Mouse (Mus musculus): Measurements from ENCODE around the gene Lars2. TPM values are rescaled to one million over a fixed set of nuclear protein-coding genes. Genes with fewer than 3 reads are reported as not detected.
"Not testable (repeated sequence)": the region's sequence is repeated elsewhere in the genome, so short reads cannot be mapped to it uniquely, and the experiment has no call there.

Gene Lars2
- 705 and 749 TPM in 2 replicates for polyA plus RNA-seq (2016; fragmentation: Nextera tagmentation; extraction: Ambion mirVana)

DNA sequence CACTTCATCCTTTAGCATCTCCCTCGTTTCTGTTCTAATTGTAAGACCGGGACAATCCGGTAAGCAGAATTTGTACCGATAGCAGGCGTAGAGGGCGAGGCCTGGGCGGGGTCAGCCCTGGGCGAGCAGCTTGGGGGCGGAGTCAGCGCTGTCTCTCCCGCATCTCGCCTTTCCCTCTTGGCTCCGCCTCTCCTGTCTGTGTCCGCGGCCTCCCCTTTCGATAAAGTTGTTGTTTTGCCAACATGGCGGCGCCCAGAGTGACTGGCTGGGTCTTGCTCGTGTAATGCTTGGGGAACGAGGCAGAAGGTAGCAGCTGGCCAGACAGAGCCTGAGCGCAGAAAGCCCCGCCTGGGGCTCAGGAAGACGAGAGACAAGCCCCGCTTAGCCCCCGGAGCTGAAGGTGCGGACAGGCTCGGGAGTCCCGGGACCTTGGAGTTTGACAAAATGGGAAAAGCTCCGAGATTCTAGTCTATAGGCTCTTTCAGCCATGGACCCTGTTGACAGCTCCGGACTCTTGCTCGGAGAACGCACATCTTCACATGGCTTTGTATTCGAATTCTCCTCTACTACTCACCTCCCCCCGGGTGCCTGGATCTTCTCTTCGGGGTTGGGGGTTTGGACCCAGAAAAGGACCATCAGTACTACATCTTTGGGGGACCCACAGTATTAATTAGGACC, at the start of gene Lars2:
Lars2 (plus strand) TSS at position 220 of the 678 bp plus-strand sequence.
- Histone ChIP-seq H3K36me3 (replicated peaks) (peaks cover 2% of the 10 kb centered on the region), H3K4me3 (peak within 1 kb of the TSS; percentile 72), H3K9me3 (no peaks in the 10 kb centered on the region), H3K27me3 (replicated peaks; ENCODE audit: low read depth, poor library complexity, severe bottlenecking) (no peaks in the 10 kb centered on the region), H3K27ac (replicated peaks) (peak within 1 kb of the TSS; percentile 86), H3K4me1 (peaks cover 16% of the 10 kb centered on the region)
- under 1% methylated on average over 35 of the region's 35 CpGs for WGBS
- DNase-seq (ENCODE audit: low spot score): peak; percentile 95

GRCm38 (mm10) chr9:123326106-123326505, 40.6 kb upstream of the Lars2 start:
- no peaks in the 10 kb centered on the region for H3K27me3 ChIP-seq (replicated peaks; ENCODE audit: low read depth, poor library complexity, severe bottlenecking)
- H3K4me1 ChIP-seq: no peaks in the 10 kb centered on the region
- no peak overlapping the region for H3K27ac ChIP-seq (replicated peaks)
- no peak for DNase-seq (ENCODE audit: low spot score)
- H3K36me3 ChIP-seq (replicated peaks): no peaks in the 10 kb centered on the region
- no peak overlapping the region for H3K4me3 ChIP-seq
- H3K9me3 ChIP-seq: no peaks in the 10 kb centered on the region

DNA sequence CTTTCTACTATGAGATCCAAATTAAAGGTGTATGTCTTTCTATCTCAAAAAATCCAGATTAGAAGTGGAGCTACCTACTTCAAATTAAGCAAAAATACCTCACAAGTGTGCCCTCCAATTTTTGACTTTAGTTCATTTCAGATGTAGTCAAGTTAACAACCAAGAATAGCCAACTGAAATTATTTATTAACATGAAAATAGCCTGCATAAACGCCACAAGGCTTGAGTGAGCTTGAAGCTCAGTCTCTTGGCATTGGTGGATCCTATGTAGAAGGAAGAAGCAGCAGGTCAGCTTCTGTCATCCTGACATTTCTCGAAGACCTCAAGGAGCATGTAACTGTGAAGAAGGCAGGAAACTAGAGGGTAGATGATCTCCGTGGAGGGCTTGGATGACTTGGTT, 38.4 kb upstream of the Lars2 start:
- DNase-seq (ENCODE audit: low spot score): no peak
- no peaks in the 10 kb centered on the region for H3K36me3 ChIP-seq (replicated peaks)
- no peak overlapping the region for H3K4me3 ChIP-seq
- H3K9me3 ChIP-seq: no peaks in the 10 kb centered on the region
- no peak overlapping the region for H3K27ac ChIP-seq (replicated peaks)
- no peaks in the 10 kb centered on the region for H3K4me1 ChIP-seq
- WGBS: 90% methylated on average over 3 of the region's 3 CpGs
- no peaks in the 10 kb centered on the region for H3K27me3 ChIP-seq (replicated peaks; ENCODE audit: low read depth, poor library complexity, severe bottlenecking)

DNA sequence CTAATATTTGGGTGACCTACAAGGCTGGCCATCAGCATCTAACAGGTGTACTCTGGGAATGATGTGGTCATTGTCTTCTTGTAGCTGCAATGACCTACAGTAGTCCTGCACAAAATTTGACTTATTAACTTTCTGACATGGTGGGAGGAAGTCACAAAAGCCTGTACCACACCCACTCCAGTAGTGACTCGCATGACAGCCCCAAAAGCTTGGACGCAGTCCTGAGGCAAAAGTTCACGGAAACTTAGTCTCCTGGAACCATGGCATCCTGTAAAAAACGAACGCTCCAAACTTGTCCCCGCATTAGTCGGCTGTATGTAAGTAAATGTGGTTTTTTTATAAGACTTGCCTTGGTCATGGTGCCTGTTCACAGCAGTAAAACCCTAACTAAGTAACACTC, 36.9 kb upstream of the Lars2 start:
- WGBS: 93% methylated on average over 7 of the region's 7 CpGs
- Histone ChIP-seq H3K4me1 (no peaks in the 10 kb centered on the region), H3K27me3 (replicated peaks; ENCODE audit: low read depth, poor library complexity, severe bottlenecking) (no peaks in the 10 kb centered on the region), H3K36me3 (replicated peaks) (no peaks in the 10 kb centered on the region), H3K9me3 (no peaks in the 10 kb centered on the region), H3K4me3 (no peak overlapping the region), H3K27ac (replicated peaks) (no peak overlapping the region)
- no peak for DNase-seq (ENCODE audit: low spot score)

GRCm38 (mm10) chr9:123330271-123330670, 36.5 kb upstream of the Lars2 start:
- DNase-seq (ENCODE audit: low spot score); H3K27me3 ChIP-seq (replicated peaks; ENCODE audit: low read depth, poor library complexity, severe bottlenecking); H3K4me1 ChIP-seq; H3K36me3 ChIP-seq (replicated peaks); H3K9me3 ChIP-seq; H3K27ac ChIP-seq (replicated peaks); H3K4me3 ChIP-seq: not testable (repeated sequence)
- 84% methylated on average over 1 of the region's 1 CpGs for WGBS

- Histone ChIP-seq H3K27me3 (replicated peaks; ENCODE audit: low read depth, poor library complexity, severe bottlenecking) (no peaks in the 10 kb centered on the region), H3K4me3 (no peak overlapping the region), H3K4me1 (no peaks in the 10 kb centered on the region), H3K9me3 (no peaks in the 10 kb centered on the region), H3K36me3 (replicated peaks) (no peaks in the 10 kb centered on the region), H3K27ac (replicated peaks) (no peak overlapping the region)
- no peak for DNase-seq (ENCODE audit: low spot score)
- WGBS: 87% methylated on average over 2 of the region's 2 CpGs
Measured at GRCm38 (mm10) chr9:123333479-123333878, 33.2 kb upstream of the Lars2 start.

DNA sequence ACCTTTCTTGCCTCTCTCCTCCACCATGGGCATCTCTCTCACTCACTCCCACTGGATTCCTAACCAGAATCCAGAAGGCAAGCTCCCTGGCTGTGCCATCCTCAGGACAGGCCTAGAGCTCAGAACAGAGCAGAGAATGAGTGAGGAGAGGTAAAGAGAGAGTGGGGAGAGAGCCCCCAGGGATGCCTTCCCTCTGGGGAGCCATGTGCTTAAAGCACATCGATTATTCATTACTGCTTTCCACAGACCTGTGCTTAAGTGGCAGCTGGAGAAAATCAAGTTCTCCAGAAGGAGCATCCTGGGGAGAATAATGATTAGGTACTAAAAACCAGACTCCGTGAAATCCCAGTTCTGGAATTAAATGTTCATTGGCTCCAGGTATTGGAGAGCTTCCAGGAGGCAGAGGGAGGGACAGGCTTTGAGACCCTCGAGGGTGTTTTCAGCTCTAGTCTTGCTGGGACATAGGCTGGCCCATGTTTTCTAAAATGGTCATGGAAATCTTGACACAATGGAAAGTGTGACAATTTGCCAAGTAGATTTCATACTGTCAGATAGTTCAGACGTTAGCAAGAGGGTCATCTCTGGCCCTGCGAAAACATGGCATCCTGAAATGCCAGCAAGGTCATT, 31.6 kb upstream of the Lars2 start:
- H3K27ac ChIP-seq (replicated peaks): no peak overlapping the region
- DNase-seq (ENCODE audit: low spot score): no peak
- H3K4me3 ChIP-seq: no peak overlapping the region
- H3K27me3 ChIP-seq (replicated peaks; ENCODE audit: low read depth, poor library complexity, severe bottlenecking): no peaks in the 10 kb centered on the region
- H3K9me3 ChIP-seq: no peaks in the 10 kb centered on the region
- 68% methylated on average over 5 of the region's 5 CpGs for WGBS
- no peaks in the 10 kb centered on the region for H3K4me1 ChIP-seq
- no peaks in the 10 kb centered on the region for H3K36me3 ChIP-seq (replicated peaks)

DNA sequence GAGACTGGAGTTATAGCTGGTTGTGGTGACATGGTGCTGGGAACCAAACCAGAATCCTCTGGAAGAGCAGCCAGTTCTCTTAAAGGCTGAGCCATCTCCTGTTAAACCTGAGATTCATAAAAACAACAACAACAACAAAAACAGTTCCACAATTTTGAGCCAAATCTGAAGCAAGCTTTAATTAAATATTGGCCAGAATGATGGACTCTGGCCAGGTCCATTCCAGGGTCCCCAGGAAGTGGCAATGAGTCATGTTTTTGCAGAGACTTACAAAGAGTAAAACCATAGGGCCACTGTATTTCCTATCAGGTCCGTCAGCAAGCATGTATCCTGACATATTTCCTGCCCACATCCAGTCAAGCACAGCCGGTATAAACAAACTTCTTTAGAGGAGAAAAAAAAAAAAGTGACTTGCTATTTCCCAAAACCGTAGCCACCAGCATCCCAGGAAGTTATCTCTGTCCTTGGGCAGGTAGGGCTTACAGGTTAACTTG, 27.0 kb upstream of the Lars2 start:
- Histone ChIP-seq H3K27ac (replicated peaks) (no peak overlapping the region), H3K4me1 (no peaks in the 10 kb centered on the region), H3K9me3 (no peaks in the 10 kb centered on the region), H3K27me3 (replicated peaks; ENCODE audit: low read depth, poor library complexity, severe bottlenecking) (no peaks in the 10 kb centered on the region), H3K36me3 (replicated peaks) (no peaks in the 10 kb centered on the region), H3K4me3 (no peak overlapping the region)
- 68% methylated on average over 3 of the region's 3 CpGs for WGBS
- no peak for DNase-seq (ENCODE audit: low spot score)

GRCm38 (mm10) chr9:123341256-123341655, 25.5 kb upstream of the Lars2 start:
- Histone ChIP-seq H3K27ac (replicated peaks) (no peak overlapping the region), H3K27me3 (replicated peaks; ENCODE audit: low read depth, poor library complexity, severe bottlenecking) (no peaks in the 10 kb centered on the region), H3K9me3 (no peaks in the 10 kb centered on the region), H3K36me3 (replicated peaks) (no peaks in the 10 kb centered on the region), H3K4me3 (no peak overlapping the region), H3K4me1 (no peaks in the 10 kb centered on the region)
- no peak for DNase-seq (ENCODE audit: low spot score)
- WGBS: 91% methylated on average over 6 of the region's 6 CpGs

GRCm38 (mm10) chr9:123343069-123343468, 23.7 kb upstream of the Lars2 start:
- no peak for DNase-seq (ENCODE audit: low spot score)
- H3K27ac ChIP-seq (replicated peaks): no peak overlapping the region
- 81% methylated on average over 3 of the region's 3 CpGs for WGBS

GRCm38 (mm10) chr9:123349286-123349685, 17.4 kb upstream of the Lars2 start:
- not testable (repeated sequence) for H3K27me3 ChIP-seq (replicated peaks; ENCODE audit: low read depth, poor library complexity, severe bottlenecking); H3K27ac ChIP-seq (replicated peaks); H3K4me3 ChIP-seq; DNase-seq (ENCODE audit: low spot score); H3K36me3 ChIP-seq (replicated peaks); H3K4me1 ChIP-seq
- H3K9me3 ChIP-seq: peaks cover 22% of the 10 kb centered on the region
- WGBS: 93% methylated on average over 1 of the region's 1 CpGs

More at GRCm38 (mm10) chr9:123343069-123343468, 23.7 kb upstream of the Lars2 start:
- Histone ChIP-seq H3K4me1 (no peaks in the 10 kb centered on the region), H3K27me3 (replicated peaks; ENCODE audit: low read depth, poor library complexity, severe bottlenecking) (no peaks in the 10 kb centered on the region), H3K4me3 (no peak overlapping the region), H3K36me3 (replicated peaks) (no peaks in the 10 kb centered on the region), H3K9me3 (no peaks in the 10 kb centered on the region)

DNA sequence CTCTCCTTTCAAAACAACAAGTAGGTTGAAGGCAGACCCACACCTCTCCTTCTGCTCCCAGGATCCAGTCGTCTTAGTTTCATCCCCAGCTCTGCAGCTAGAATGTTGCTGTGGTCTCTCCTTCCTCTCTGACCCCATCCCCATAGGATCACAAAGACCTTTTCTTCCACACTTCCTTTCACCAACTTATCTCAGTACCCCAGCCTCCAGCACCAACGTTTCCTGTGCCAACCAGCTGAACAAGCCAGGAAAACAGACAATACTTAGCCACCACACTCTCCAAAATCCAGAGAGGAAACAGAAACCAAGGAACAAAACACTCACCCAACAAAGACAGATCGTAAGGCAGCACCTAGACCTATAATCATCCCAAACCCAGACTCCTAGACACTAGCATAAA, 6.7 kb upstream of the Lars2 start:
- H3K27ac ChIP-seq (replicated peaks): no peak overlapping the region
- 46% methylated on average over 3 of the region's 3 CpGs for WGBS
- H3K4me1 ChIP-seq: no peaks in the 10 kb centered on the region
- H3K4me3 ChIP-seq: no peak overlapping the region
- no peaks in the 10 kb centered on the region for H3K9me3 ChIP-seq
- no peak for DNase-seq (ENCODE audit: low spot score)
- no peaks in the 10 kb centered on the region for H3K36me3 ChIP-seq (replicated peaks)
- no peaks in the 10 kb centered on the region for H3K27me3 ChIP-seq (replicated peaks; ENCODE audit: low read depth, poor library complexity, severe bottlenecking)

GRCm38 (mm10) chr9:123365353-123365752, 1.4 kb upstream of the Lars2 start:
- Histone ChIP-seq H3K4me3 (no peak overlapping the region), H3K27me3 (replicated peaks; ENCODE audit: low read depth, poor library complexity, severe bottlenecking) (no peaks in the 10 kb centered on the region), H3K4me1 (peaks cover 16% of the 10 kb centered on the region), H3K9me3 (no peaks in the 10 kb centered on the region), H3K36me3 (replicated peaks) (no peaks in the 10 kb centered on the region), H3K27ac (replicated peaks) (no peak overlapping the region)
- no peak for DNase-seq (ENCODE audit: low spot score)
- WGBS: 67% methylated on average over 1 of the region's 1 CpGs

All from embryonic facial prominence, embryonic 10.5 days (tissue).